In the genomic region with DNA sequence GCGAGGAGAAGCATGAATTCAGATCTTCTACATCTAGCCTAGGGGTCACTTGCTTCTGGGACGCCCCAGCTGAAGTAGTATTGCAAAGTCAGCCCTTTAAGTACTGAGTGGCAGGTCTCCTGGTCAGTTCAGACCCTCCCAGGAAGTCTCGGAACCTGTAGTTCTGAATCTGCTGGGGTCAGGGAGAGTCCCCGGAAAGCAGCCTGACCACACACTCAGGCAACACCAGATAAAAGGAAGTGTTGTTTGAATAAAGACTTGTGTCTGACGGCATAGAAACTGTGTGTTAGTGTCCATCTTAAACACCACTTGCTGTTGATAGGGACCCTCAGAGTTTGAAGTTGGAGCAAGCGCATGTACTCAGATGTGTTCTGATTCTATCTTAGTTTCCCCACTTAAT, we compare ENCODE assay signal across 21 mouse cellular contexts. TPM values are rescaled to one million over a fixed set of nuclear protein-coding genes. Genes with fewer than 3 reads are reported as not detected.
DNase-seq lines count a peak whose midpoint lies in the region; ATAC-seq and TF ChIP-seq lines count a peak whose summit lies in the region.
"Had no signal": no experiment of that assay in that cellular context is flagged by ENCODE, and none has a peak within 500 bp of the region (broad histone marks: within the 10 kb centered on the region; RNA-seq: fewer than 3 reads in every experiment).

No protein-coding gene starts in this region.

- H3K4me2 ChIP-seq in lung, embryonic 14.5 days, result no peak overlapping the region
- H3K4me2 ChIP-seq in lung, postnatal 0 days (replicated peaks; ENCODE audit: low read depth, low read length), result no peak overlapping the region
- H3K4me2 ChIP-seq: embryonic facial prominence, embryonic 13.5 days; embryonic facial prominence, embryonic 15.5 days; forebrain, embryonic 12.5 days had no signal

- peak; percentile 74 for ATAC-seq in lung, embryonic 14.5 days (ENCODE audit: insufficient read depth)
- ATAC-seq in lung, postnatal 0 days, result peak; percentile 50
- ATAC-seq: forebrain, embryonic 14.5 days; forebrain, embryonic 16.5 days had no signal

- H3K27me3 ChIP-seq in lung, embryonic 14.5 days (ENCODE audit: insufficient read depth, low read length), result no peaks in the 10 kb centered on the region
- no peaks in the 10 kb centered on the region for H3K27me3 ChIP-seq in lung, postnatal 0 days (replicated peaks; ENCODE audit: insufficient read depth, low read length)
- H3K27me3 ChIP-seq: embryonic facial prominence, embryonic 13.5 days; embryonic facial prominence, embryonic 15.5 days; forebrain, embryonic 12.5 days had no signal

- no peak overlapping the region for H3K4me3 ChIP-seq in lung, embryonic 14.5 days (ENCODE audit: low read depth, low read length)
- H3K4me3 ChIP-seq in lung, postnatal 0 days (ENCODE audit: low read depth, low read length), result no peak overlapping the region
- H3K4me3 ChIP-seq: embryonic facial prominence, embryonic 13.5 days; embryonic facial prominence, embryonic 15.5 days; erythroblast, embryonic 14.5 days; forebrain, embryonic 10.5 days; forebrain, embryonic 12.5 days had no signal

- 17% methylated on average over 6 of the region's 6 CpGs for WGBS in lung, embryonic 14.5 days
- WGBS in lung, postnatal 0 days, result 29% methylated on average over 6 of the region's 6 CpGs

- no peak for TF ChIP-seq EP300 in lung, postnatal 0 days (IDR thresholded peaks at IDR 0.05)

- H3K4me1 ChIP-seq in lung, embryonic 14.5 days (ENCODE audit: insufficient read depth), result peaks cover 4% of the 10 kb centered on the region; the same call in 1 of the 2 replicates
- H3K4me1 ChIP-seq in lung, postnatal 0 days (ENCODE audit: insufficient read depth, low read depth, low read length), result no peaks in the 10 kb centered on the region; the same call in 1 of the 2 replicates
- H3K4me1 ChIP-seq: embryonic facial prominence, embryonic 15.5 days; forebrain, embryonic 10.5 days had no signal

- peak; percentile 72 for DNase-seq in lung, embryonic 14.5 days
- no peak for DNase-seq in lung, adult 18-20 months
- DNase-seq in lung, postnatal 0 days (ENCODE audit: low spot score), result peak; percentile 15
- DNase-seq in lung, postnatal 25 days (ENCODE audit: low spot score), result no peak
- DNase-seq: adrenal gland, adult 2 months; adrenal gland, postnatal 10 days; adrenal gland, postnatal 25 days; cerebellum, adult 11 months; cerebellum, adult 18-20 months; cerebellum, adult 8-10 months; cerebellum, adult 9-11 months; cerebellum, postnatal 14 days; cerebellum, postnatal 36 days; embryo, embryonic 11 days had no signal

- no peak overlapping the region for H3K27ac ChIP-seq in lung, embryonic 14.5 days (ENCODE audit: low read depth)
- H3K27ac ChIP-seq in lung, postnatal 0 days (ENCODE audit: low read length), result no peak overlapping the region
- H3K27ac ChIP-seq: embryonic facial prominence, embryonic 13.5 days; embryonic facial prominence, embryonic 15.5 days; forebrain, embryonic 10.5 days; forebrain, embryonic 12.5 days had no signal

- no peaks in the 10 kb centered on the region for H3K9me3 ChIP-seq in lung, embryonic 14.5 days (ENCODE audit: low read depth, low read length)
- no peaks in the 10 kb centered on the region for H3K9me3 ChIP-seq in lung, postnatal 0 days (ENCODE audit: low read length)
- H3K9me3 ChIP-seq: embryonic facial prominence, embryonic 13.5 days; embryonic facial prominence, embryonic 15.5 days; forebrain, embryonic 10.5 days; forebrain, embryonic 12.5 days had no signal

- no peak overlapping the region for H3K9ac ChIP-seq in lung, embryonic 14.5 days
- no peak overlapping the region for H3K9ac ChIP-seq in lung, postnatal 0 days (replicated peaks; ENCODE audit: low read depth)
- H3K9ac ChIP-seq: embryonic facial prominence, embryonic 13.5 days; embryonic facial prominence, embryonic 15.5 days; forebrain, embryonic 12.5 days had no signal

- no peaks in the 10 kb centered on the region for H3K36me3 ChIP-seq in lung, embryonic 14.5 days (ENCODE audit: insufficient read depth)
- no peaks in the 10 kb centered on the region for H3K36me3 ChIP-seq in lung, postnatal 0 days (ENCODE audit: insufficient read depth, low read length)
- H3K36me3 ChIP-seq: embryonic facial prominence, embryonic 13.5 days; embryonic facial prominence, embryonic 15.5 days; forebrain, embryonic 10.5 days; forebrain, embryonic 12.5 days had no signal

- no peak for TF ChIP-seq CTCF in lung, embryonic 14.5 days (IDR thresholded peaks at IDR 0.05; ENCODE audit: low read depth)
- no peak for TF ChIP-seq CTCF in lung, postnatal 0 days (IDR thresholded peaks at IDR 0.05)

RNA-seq across cellular contexts. Expression of gene Sox11, which starts 39.2 kb away (rescaled TPM):
- polyA plus RNA-seq in lung, embryonic 14.5 days (2014; fragmentation: Nextera tagmentation; extraction: Ambion mirVana), result 52.6 and 54.5 TPM in 2 replicates
- 9.2 and 11.3 TPM in 2 replicates for polyA plus RNA-seq in lung, postnatal 0 days (2015; fragmentation: Nextera tagmentation; extraction: Ambion mirVana)
- polyA plus RNA-seq: erythroblast, embryonic 14.5 days had no signal

Comparison
In these comparisons a context has a peak if more than half of its experiments do, and no peak if none do; other contexts are left out.
1. DNase-seq: peak in lung, embryonic 14.5 days (single experiment) and lung, postnatal 0 days (single experiment); none in lung, adult 18-20 months (0 of 2) and lung, postnatal 25 days (single experiment).